Mouse (Mus musculus) lung, embryonic 16.5 days (tissue): ENCODE results near the gene Gpr82. TPM values are rescaled to one million over a fixed set of nuclear protein-coding genes. Genes with fewer than 3 reads are reported as not detected.

Source experiments
- ATAC-seq: fragments of 200-750 bp; cut with Nextera tagmentation; 2 replicates; pipeline ENCODE4 v1.8.0; 2017; ENCODE audit warnings: low read depth, mild to moderate bottlenecking, moderate library complexity
- H3K27ac ChIP-seq: fragments of 300-500 bp; sonication (generic); 2 replicates; pipeline ENCODE4 v1.5.1; 2014; ENCODE audit warnings: mild to moderate bottlenecking, control low read depth, low read length
- H3K27me3 ChIP-seq: fragments of 300-500 bp; sonication (generic); 2 replicates; pipeline ENCODE4 v1.6.1; 2014; ENCODE audit warnings: low read depth, low read length, mixed read lengths; ENCODE audit not compliant: control insufficient read depth, insufficient read depth
- H3K36me3 ChIP-seq: fragments of 300-500 bp; sonication (generic); 2 replicates; pipeline ENCODE4 v1.6.1; 2014; ENCODE audit warnings: low read length; ENCODE audit not compliant: control insufficient read depth, insufficient read depth
- H3K4me1 ChIP-seq: fragments of 300-500 bp; sonication (generic); replicated peaks from 2 replicates; pipeline ENCODE4 v1.6.1; 2014; ENCODE audit warnings: low read length, mixed read lengths; ENCODE audit not compliant: control insufficient read depth, insufficient read depth
- H3K4me2 ChIP-seq: fragments of 300-500 bp; sonication (generic); 2 replicates; pipeline ENCODE4 v1.6.1; 2014; ENCODE audit warnings: low read depth, low read length, control low read depth
- H3K4me3 ChIP-seq: fragments of 300-500 bp; sonication (generic); 2 replicates; pipeline ENCODE4 v1.5.1; 2014; ENCODE audit warnings: mild to moderate bottlenecking, low read length, control low read depth
- H3K9ac ChIP-seq: fragments of 300-500 bp; sonication (generic); 2 replicates; pipeline ENCODE4 v1.6.1; 2014; ENCODE audit warnings: low read length, control low read depth
- H3K9me3 ChIP-seq: fragments of 300-500 bp; sonication (generic); 2 replicates; pipeline ENCODE4 v1.6.1; 2016; ENCODE audit warnings: low read length; ENCODE audit not compliant: control insufficient read depth
- WGBS: fragments of 180-500 bp; shearing (Covaris S2); extraction: QIAGEN DNeasy Blood & Tissue Kit; methylation state at CpG from one replicate; pipeline ENCODE4 v1.1.7; 2014; 5-methylcytosine and 5-hydroxymethylcytosine counted together
- polyA plus RNA-seq: library from polyadenylated mRNA; unstranded; fragments of >200 nt; fragmentation: Nextera tagmentation; extraction: Ambion mirVana; gene quantifications from 2 replicates; pipeline ENCODE4 v1.2.1, GENCODE M21; 2015

The Gpr82 gene
- polyA plus RNA-seq, 1 experiment from 2014 or later, result 0.30 TPM

DNA sequence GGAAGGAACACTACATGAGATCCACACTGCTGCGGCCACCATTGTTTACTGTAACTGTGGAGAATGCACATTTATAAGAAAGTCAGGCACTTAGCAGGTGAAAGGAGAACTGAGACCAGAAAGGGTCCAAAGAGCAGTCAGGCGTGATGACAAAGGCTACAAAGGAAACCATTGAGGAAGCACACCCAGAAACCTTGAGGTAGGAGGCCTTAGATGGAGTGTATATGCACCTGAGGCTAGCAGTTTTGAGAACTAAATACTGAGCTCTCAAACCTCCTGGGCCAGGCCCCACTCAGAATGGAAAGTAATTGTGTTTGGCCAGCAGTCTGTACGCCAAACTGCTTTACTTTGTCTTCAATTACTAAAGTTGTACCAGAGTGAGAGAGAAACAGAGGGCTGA lies 9.2 kb downstream of the Gpr82 start:
- Histone ChIP-seq H3K9me3 (no peaks in the 10 kb centered on the region), H3K9ac (no peak overlapping the region), H3K4me3 (no peak overlapping the region), H3K4me2 (no peak overlapping the region), H3K4me1 (no peaks in the 10 kb centered on the region), H3K27me3 (no peaks in the 10 kb centered on the region), H3K27ac (no peak overlapping the region), H3K36me3 (no peaks in the 10 kb centered on the region)
- WGBS, result 70% methylated on average over 3 of the region's 3 CpGs
- ATAC-seq, result no peak

DNA sequence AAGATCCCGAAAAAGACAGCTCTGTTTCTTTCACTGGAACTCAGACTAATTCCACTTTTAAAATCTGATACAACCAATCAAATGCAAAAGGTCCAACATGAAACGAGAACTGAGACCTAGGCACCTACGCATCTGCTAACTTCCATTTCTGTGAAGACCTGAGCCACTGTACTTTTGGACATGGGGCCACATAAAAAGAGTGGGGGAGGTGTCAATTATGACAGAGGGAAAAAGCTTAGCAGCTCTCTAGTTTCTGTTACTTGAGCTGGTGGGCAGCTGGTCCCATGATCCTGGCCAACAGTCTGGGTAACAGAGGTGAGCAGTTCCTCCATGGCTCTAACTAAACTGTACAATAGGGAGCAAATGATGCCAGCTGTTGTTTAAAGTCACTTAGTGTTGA lies 11.8 kb downstream of the Gpr82 start:
- H3K9ac ChIP-seq, result no peak overlapping the region
- no peaks in the 10 kb centered on the region for H3K27me3 ChIP-seq
- H3K36me3 ChIP-seq, result no peaks in the 10 kb centered on the region
- no peak overlapping the region for H3K4me2 ChIP-seq
- H3K27ac ChIP-seq, result no peak overlapping the region
- no peaks in the 10 kb centered on the region for H3K9me3 ChIP-seq
- 74% methylated on average over 3 of the region's 3 CpGs for WGBS
- ATAC-seq, result no peak
- H3K4me1 ChIP-seq, result no peaks in the 10 kb centered on the region
- H3K4me3 ChIP-seq, result no peak overlapping the region

DNA sequence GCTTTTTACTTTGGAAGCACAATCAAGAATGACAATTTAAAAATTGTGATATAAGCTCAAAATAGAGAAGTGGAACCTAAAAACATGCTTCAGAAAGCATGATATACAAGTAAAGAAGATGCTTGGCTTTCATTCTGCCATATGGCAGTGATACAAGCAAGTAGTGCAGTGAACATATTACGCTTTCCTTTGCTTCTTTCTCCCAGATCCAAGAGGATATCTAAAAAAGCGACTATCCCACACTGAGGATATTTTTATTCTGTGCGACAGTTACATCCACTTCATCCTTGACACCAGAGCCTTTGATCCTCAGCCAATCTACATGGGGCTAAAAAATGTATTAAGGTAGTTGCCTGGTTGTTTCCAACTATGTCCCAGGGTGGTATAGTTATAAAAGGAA lies 20.6 kb downstream of the Gpr82 start:
- Histone ChIP-seq H3K9me3 (no peaks in the 10 kb centered on the region), H3K36me3 (no peaks in the 10 kb centered on the region), H3K27ac (no peak overlapping the region), H3K4me2 (no peak overlapping the region), H3K4me1 (no peaks in the 10 kb centered on the region), H3K27me3 (no peaks in the 10 kb centered on the region), H3K4me3 (no peak overlapping the region), H3K9ac (no peak overlapping the region)
- 75% methylated on average over 3 of the region's 3 CpGs for WGBS
- no peak for ATAC-seq

DNA sequence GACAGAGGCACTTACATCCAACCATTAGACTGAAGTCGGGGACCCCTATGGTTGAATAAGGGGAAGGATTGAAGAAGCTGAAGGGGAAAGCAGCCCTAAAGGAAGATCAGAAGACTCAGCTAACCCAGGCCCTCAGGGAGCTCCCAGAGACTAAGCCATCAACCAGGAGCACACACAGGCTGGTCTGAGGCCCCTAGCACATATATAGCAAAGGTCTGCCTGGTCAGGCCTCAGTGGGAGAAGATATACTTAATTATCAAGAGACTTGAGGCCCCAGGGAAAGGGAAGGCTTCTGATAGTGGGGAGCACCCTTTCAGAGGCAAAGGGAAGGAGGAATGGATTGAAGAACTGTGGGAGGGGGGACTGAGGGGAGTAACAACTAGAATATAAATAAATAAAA lies 25.4 kb downstream of the Gpr82 start:
- Histone ChIP-seq H3K9me3 (no peaks in the 10 kb centered on the region), H3K4me1 (no peaks in the 10 kb centered on the region), H3K4me3 (no peak overlapping the region), H3K9ac (no peak overlapping the region), H3K27ac (no peak overlapping the region), H3K36me3 (no peaks in the 10 kb centered on the region), H3K27me3 (no peaks in the 10 kb centered on the region), H3K4me2 (no peak overlapping the region)
- ATAC-seq, result no peak
- WGBS, result 83% methylated on average over 1 of the region's 1 CpGs

DNA sequence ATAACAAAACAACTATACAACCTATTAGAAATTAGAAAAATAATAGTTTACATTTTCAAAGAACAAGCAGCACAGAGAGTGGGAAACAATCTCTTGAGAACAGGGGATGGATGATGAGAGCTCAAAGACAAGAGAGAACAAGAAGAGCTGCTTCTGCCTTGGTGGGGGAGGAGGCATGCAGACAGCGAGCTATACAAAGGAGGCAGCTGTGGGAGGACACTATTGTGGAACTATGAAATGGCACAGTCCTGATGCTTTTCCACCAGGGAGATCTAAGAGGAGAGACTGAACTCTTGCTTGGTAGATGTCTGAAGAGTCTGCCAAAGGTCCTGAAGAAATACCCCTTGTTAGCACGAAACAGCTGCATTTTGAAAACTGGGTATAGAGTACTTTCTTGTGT lies 27.2 kb downstream of the Gpr82 start:
- no peak overlapping the region for H3K4me2 ChIP-seq
- no peak for ATAC-seq
- WGBS, result 52% methylated on average over 2 of the region's 2 CpGs

DNA sequence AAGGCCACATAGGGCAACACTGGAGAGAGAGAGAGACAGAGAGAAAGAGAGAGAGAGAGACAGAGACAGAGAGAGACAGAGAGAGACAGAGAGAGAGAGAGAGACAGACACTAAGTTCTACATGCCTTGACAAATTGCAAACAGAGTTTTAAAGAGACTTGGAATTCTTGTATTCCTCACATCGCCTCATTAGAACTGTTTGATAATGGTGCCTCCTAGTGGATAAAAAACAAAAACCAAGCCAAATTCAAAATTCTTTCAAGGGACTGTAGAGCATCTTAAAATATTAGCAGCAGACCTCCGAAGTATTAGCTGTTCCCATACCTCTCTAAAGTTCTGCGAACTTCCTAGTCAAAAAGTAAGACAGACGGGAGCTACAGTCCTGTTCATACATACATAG lies 30.7 kb downstream of the Gpr82 start:
- no peak for ATAC-seq
- no peaks in the 10 kb centered on the region for H3K36me3 ChIP-seq
- no peaks in the 10 kb centered on the region for H3K9me3 ChIP-seq
- no peaks in the 10 kb centered on the region for H3K4me1 ChIP-seq
- H3K27ac ChIP-seq, result no peak overlapping the region
- no peak overlapping the region for H3K4me3 ChIP-seq
- no peak overlapping the region for H3K9ac ChIP-seq
- 84% methylated on average over 4 of the region's 4 CpGs for WGBS
- no peak overlapping the region for H3K4me2 ChIP-seq
- H3K27me3 ChIP-seq, result no peaks in the 10 kb centered on the region

More for the DNA sequence above, 27.2 kb downstream of the Gpr82 start:
- Histone ChIP-seq H3K9me3 (no peaks in the 10 kb centered on the region), H3K27me3 (no peaks in the 10 kb centered on the region), H3K27ac (no peak overlapping the region), H3K4me1 (no peaks in the 10 kb centered on the region), H3K9ac (no peak overlapping the region), H3K4me3 (no peak overlapping the region), H3K36me3 (no peaks in the 10 kb centered on the region)

DNA sequence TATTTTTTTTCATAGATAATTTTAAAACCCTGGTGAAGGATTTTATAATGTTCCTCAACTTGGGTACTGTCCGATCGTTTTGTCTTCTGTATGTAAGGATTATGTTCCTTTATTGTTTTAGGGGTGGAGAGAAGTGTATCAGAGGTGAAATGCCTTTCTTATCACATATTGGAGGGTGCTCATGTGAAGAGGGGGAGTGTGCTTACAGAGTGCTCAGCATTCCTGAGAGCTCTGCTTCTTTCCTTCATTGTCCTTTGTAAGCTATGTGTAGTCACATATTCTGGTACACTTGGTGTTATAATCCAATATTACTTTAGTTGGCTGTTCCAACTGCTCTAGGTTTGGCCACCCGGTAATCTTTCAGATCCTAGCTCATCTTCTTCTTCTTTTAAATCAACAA lies 39.5 kb downstream of the Gpr82 start:
- Histone ChIP-seq H3K27me3 (no peaks in the 10 kb centered on the region), H3K9ac (no peak overlapping the region), H3K9me3 (no peaks in the 10 kb centered on the region), H3K27ac (no peak overlapping the region), H3K4me1 (no peaks in the 10 kb centered on the region), H3K4me2 (no peak overlapping the region), H3K36me3 (no peaks in the 10 kb centered on the region), H3K4me3 (no peak overlapping the region)
- ATAC-seq, result no peak
- WGBS, result 45% methylated on average over 3 of the region's 3 CpGs

DNA sequence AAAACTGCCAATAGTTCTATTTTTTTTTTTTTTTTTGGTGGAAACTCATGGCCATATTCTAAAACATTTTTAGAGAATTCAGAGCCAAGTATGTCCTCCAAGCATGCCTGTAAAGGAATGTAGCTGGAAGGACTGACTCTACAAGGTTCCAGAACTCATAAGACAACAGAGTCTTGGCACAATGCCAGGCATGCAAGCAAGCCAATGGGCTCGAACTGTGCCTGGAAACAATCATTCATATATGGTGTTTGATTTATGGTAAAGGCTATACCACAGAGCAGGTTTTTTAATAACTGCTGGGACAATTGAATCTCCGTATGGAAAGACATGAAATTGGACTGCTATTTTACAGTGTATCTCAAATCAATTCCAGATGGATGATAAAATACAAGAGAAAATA lies 43.9 kb downstream of the Gpr82 start:
- Histone ChIP-seq H3K9ac (no peak overlapping the region), H3K9me3 (no peaks in the 10 kb centered on the region), H3K4me3 (no peak overlapping the region), H3K36me3 (no peaks in the 10 kb centered on the region), H3K4me1 (no peaks in the 10 kb centered on the region), H3K4me2 (no peak overlapping the region), H3K27ac (no peak overlapping the region), H3K27me3 (no peaks in the 10 kb centered on the region)
- WGBS, result 24% methylated on average over 2 of the region's 2 CpGs
- ATAC-seq, result 0 out of 2 replicates have a peak, but pooled peaks have one; percentile 64

DNA sequence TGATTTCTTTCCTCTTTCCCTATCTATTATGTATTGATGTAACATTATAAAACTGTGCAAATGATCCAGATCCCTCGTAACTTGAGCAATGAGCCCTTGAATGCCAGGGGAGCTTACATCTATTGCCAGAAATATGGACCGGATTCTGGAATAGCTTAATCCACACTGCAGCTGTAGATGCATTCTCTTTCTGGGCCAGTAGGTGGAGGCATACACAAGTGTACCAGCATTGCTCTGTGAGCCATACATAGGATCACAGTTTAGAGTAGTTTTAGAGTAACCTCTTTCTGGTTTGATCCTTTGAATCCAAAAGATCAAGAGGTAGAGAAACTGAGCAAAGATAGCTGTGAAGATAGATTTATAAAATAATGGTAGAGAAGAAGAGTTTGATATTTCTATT lies 49.0 kb downstream of the Gpr82 start:
- H3K4me3 ChIP-seq, result no peak overlapping the region
- no peak overlapping the region for H3K27ac ChIP-seq
- H3K4me1 ChIP-seq, result no peaks in the 10 kb centered on the region
- no peaks in the 10 kb centered on the region for H3K9me3 ChIP-seq
- no peaks in the 10 kb centered on the region for H3K27me3 ChIP-seq
- no peak for ATAC-seq
- H3K9ac ChIP-seq, result no peak overlapping the region
- H3K4me2 ChIP-seq, result no peak overlapping the region
- 26% methylated on average over 2 of the region's 2 CpGs for WGBS
- H3K36me3 ChIP-seq, result no peaks in the 10 kb centered on the region
